Mouse (Mus musculus) kidney, postnatal 10 days (tissue): ENCODE data around the gene Rpf2.

Experiments
- DNase-seq: peaks from one replicate; pipeline ENCODE4 v3.0.0; 2021; ENCODE audit warnings: mixed read lengths

Gene Rpf2

GRCm38 (mm10) chr10:40247166-40247716, 405 bp upstream of the Rpf2 start:
- no peak for DNase-seq

GRCm38 (mm10) chr10:40237826-40238225, 9.0 kb downstream of the Rpf2 start:
- DNase-seq, result no peak

- DNase-seq, result no peak
Measured at GRCm38 (mm10) chr10:40233241-40233640, 13.6 kb downstream of the Rpf2 start.

- no peak for DNase-seq
Measured at GRCm38 (mm10) chr10:40232442-40232841, 14.4 kb downstream of the Rpf2 start.

DNA sequence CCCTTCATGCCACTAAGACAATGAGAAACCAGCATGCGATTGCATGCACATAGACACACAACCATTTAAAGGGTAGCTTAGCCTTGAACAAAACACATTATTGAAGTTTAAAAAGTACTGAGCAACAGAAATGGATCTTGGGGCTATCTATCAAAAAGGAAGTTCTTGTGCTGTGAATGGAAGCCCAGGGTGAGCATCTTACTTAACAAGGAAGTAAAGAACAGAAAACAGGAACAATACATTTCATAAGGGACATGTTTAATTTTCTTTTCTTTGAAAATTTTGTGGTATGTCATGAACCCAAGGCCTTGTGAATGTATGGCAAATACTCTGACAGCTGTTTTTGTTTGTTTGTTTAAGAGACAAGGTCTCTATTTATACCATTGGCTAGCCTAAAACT, 17.1 kb downstream of the Rpf2 start:
- DNase-seq, result no peak

DNA sequence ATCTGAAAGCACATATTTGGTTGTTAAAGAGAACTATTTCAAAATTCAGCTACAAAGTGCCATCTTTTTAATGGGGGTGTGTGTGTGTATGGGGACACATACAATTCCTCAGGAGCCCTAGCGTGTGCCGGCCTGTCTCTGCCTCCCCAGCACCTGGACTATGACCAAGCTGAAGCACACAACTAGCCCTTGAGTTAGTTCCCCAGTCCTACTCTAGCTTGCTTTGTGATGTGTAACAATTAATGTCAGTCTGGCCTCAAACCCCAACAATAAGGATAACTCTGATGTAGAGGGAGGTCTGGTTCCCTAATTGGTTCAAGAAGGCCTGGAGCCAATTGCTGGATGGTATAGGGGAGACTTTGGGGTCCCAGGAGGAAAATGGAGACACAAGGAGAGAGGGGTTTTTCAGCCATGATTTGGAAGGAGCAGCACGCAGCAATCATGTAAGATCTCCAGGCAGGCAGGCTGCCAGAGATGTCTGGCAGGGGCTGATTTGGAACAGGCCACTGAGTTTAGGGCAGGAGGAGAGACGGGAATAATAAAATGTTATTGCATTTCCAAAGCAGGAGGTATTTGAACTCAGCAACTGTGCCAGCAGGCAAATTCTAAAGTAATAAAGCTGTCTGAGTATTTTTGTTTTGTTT, 19.1 kb downstream of the Rpf2 start:
- peak; percentile 40 for DNase-seq

- DNase-seq, result no peak
Measured at GRCm38 (mm10) chr10:40218874-40219273, 28.0 kb downstream of the Rpf2 start.

DNA sequence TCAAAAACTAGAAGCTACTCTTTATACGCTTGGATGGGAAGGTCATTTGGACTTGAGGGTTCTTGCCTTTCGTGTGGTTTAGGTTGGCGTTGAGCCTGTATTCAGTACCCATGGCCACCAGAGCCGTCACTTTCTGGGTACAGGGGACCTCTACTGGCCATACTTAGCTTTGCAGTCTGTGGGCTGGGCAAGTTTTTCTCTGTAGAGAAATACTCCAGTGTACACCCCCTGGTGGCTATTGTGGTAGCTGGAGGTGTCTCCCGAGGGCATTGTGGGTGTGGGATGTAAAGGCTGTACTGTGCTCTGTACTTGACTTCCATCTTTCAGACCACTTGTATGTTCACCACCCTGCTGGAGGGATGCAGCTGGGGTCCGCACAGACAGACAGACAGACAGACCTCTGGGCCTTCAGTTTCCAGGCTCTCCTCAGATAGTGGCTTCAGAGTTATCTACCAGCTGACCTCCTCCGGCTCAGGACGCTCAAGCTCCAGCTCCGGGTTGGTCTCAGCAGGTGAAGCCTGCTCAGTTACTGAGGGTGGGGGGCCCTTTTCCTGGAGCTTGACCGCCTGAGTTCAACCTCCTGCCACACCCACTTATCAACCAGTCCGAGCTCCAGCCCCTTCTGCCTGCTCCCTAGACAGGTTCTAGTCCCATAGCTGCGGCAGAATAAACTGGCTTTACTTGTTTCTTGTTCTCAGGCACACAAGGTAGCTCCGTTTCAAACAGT, 34.2 kb downstream of the Rpf2 start:
- peak; percentile 94 for DNase-seq

- DNase-seq, result no peak
Measured at GRCm38 (mm10) chr10:40195001-40195400, 51.8 kb downstream of the Rpf2 start.

- no peak for DNase-seq
Measured at GRCm38 (mm10) chr10:40192010-40192935, 54.6 kb downstream of the Rpf2 start.

DNA sequence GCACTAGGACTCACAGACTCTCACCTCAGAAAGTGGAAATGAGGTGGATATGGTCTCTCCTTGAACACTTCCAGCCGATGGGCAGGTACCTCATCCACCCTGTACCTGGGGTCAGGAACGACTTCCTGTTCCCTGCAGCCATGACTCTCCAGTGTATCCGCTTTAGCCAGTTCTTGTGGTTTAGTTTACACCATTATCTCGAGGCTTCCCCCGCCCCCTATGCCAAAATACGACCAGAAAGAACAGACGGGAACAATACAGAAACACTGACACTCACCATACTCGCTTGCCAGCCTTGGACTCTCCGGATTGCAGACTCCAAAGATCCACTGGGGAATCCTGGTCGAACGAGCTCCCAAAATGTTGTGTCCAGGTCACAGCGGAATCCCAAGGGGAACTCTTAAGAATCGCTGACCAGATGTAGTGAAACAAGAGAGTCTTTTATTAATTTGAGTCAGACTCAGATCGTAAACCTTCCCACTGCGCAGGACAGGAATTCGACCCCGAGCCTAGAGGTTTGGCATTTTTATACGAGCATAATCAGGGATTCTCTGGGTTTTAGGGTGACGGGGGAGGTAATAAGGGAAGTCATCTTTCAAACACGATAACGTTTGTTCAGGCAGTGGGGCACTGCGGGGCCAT, 55.4 kb downstream of the Rpf2 start:
- no peak for DNase-seq

GRCm38 (mm10) chr10:40190871-40191270, 56.0 kb downstream of the Rpf2 start:
- no peak for DNase-seq

- DNase-seq, result no peak
Measured at GRCm38 (mm10) chr10:40189689-40190088, 57.1 kb downstream of the Rpf2 start.

DNA sequence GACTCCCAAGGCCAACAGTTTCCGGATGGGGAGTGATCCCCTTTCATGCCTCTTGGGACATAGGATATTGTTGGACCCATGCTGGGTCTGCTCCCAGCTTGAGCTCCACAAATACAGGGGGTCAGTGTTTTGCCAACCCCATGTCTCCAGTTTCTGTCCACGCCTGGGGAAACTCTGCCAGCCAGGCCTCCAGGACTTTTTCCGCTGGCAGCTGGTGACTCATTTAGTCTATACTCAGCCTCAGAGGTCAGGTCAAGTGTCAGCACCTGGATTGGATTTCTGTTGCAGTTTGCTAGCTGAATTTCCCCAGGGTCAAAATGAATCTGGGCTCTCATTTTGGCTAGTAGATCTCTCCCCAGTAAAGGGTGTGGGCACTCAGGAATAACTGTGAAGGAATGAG, 58.0 kb downstream of the Rpf2 start:
- DNase-seq, result no peak

DNA sequence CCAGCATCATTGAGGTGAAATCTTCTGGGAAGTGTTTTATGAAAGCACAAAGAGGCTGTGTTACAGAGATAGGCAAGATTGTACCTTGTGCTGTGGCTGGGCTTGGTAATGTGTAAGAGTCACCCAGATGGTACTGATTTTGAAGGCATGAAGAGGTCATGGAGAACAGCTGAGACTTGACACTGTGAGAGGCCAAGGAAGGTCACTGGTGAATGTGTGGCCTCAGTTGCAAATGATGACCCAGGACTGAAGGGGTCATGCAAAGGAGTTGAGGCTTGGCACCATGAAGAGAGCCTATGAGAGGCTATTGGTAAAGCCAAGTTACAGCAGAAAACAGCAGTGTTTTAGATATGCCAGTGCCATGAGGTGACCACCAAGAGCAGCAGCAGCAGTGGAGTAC, 60.9 kb downstream of the Rpf2 start:
- DNase-seq, result no peak

GRCm38 (mm10) chr10:40180011-40180410, 66.8 kb downstream of the Rpf2 start:
- DNase-seq, result no peak

GRCm38 (mm10) chr10:40179142-40179541, 67.7 kb downstream of the Rpf2 start:
- DNase-seq, result no peak

- DNase-seq, result peak; percentile 42
Measured at GRCm38 (mm10) chr10:40177323-40177962, 69.4 kb downstream of the Rpf2 start.
